Mouse (Mus musculus) brain, embryonic 14.5 days (tissue): ENCODE measurements around the gene Zfp418. TPM values are rescaled to one million over a fixed set of nuclear protein-coding genes. Genes with fewer than 3 reads are reported as not detected.

Experiments
- polyA plus RNA-seq: library from polyadenylated mRNA; depleted of rRNA; stranded (reverse); fragments of >200 nt; gene quantifications from 2 replicates; pipeline ENCODE4 v1.2.3, GENCODE M21; 2012; rRNA removed

The Zfp418 gene
- polyA plus RNA-seq, 1 experiment: 3.2 TPM

Other genes with a start within 250 kb of the Zfp418 start
- gene Aurkc, start 176.0 kb upstream of the Zfp418 start, polyA plus RNA-seq: 0.05 and 0.08 TPM in 2 replicates
- gene Zfp954, start 49.8 kb upstream of the Zfp418 start, polyA plus RNA-seq: 20.1 and 23.0 TPM in 2 replicates
- gene Zfp773, start 34.6 kb upstream of the Zfp418 start, polyA plus RNA-seq: 4.6 and 7.9 TPM in 2 replicates
- 8.3 and 11.0 TPM in 2 replicates for gene Zfp772, start 38.7 kb downstream of the Zfp418 start, polyA plus RNA-seq
- 1.6 and 4.0 TPM in 2 replicates for gene Vmn2r29, start 76.0 kb downstream of the Zfp418 start, polyA plus RNA-seq
- 4.1 and 5.6 TPM in 2 replicates for gene Gm45844, start 107.0 kb downstream of the Zfp418 start, polyA plus RNA-seq
- 67.0 and 90.5 TPM in 2 replicates for gene Clcn4, start 129.5 kb downstream of the Zfp418 start, polyA plus RNA-seq
- gene Vmn2r30, start 166.3 kb downstream of the Zfp418 start, polyA plus RNA-seq: not detected in 2 replicates
- not detected in 2 replicates for gene Gm45783, start 203.2 kb downstream of the Zfp418 start, polyA plus RNA-seq
- gene Vmn2r31, start 228.4 kb downstream of the Zfp418 start, polyA plus RNA-seq: not detected in 2 replicates